Mouse (Mus musculus): ENCODE data around the gene Stac. TPM values are rescaled to one million over a fixed set of nuclear protein-coding genes. Genes with fewer than 3 reads are reported as not detected.

Gene Stac
- under 1 TPM in 1 of 2 experiments, not detected in 1; 0.04 TPM for polyA plus RNA-seq (2012; fragmentation: generic; extraction: Trizol)

DNA sequence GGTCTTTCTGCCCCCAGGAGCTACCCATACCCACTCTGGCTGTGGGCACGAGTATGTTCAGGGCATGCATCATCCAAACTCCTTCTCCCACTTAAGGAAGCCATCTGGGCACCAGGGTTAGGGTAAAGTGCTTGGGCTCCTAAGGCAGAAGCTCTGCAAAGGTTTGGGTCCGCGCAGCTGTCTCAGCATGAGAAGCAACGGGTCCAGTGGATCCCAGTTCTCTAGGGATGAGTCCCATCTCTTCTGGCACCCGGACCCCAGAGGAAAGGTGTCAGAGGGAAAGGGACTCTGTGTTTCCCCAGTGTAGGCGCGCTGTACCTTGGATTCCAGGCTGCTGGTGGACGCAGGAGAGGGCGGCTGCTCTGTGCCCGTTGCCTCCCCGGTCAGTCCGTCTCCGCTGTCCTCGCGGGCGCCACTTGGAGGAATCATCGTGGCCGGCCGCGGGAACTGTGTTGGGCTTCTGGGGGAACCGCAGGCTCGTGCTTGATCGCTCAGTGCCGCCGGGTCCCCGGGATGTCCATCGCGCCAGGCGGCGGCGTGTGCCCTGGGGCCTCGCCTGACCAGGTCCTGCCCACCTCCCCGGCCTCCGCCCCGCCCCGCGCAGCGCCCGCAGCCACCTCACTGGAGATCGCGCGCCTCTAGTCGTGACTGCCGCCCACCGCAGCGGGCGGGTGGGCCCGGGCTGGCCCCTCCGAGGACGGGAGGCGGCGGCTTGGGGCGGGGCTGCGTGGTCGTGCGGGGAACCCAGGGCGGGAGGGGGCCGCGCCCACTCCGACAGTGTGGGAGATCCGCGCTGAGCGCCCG, at the start of gene Stac:
Gene Stac (minus strand): TSS at position 669 of the 804 bp plus-strand sequence.

